Mouse (Mus musculus) liver, embryonic 13.5 days (tissue): ENCODE results near the gene Ptprs. TPM values are rescaled to one million over a fixed set of nuclear protein-coding genes. Genes with fewer than 3 reads are reported as not detected.
A peak's percentile ranks its signal among the peaks of the same experiment; 100 is the strongest.

ENCODE experiments used
- ATAC-seq: fragments of 200-750 bp; cut with Nextera tagmentation; 2 replicates; pipeline ENCODE4 v1.8.0; 2017; ENCODE audit warnings: low read depth, mild to moderate bottlenecking, moderate number of reproducible peaks, moderate library complexity
- DNase-seq: peaks from one replicate; pipeline ENCODE4 v3.0.0; 2022
- H3K27ac ChIP-seq: fragments of 300-500 bp; sonication (generic); 2 replicates; pipeline ENCODE4 v1.5.1; 2015; ENCODE audit warnings: moderate library complexity, mild to moderate bottlenecking, inconsistent platforms
- H3K27me3 ChIP-seq: fragments of 300-500 bp; sonication (generic); 2 replicates; pipeline ENCODE4 v1.6.1; 2015; ENCODE audit warnings: mild to moderate bottlenecking, inconsistent platforms
- H3K36me3 ChIP-seq: fragments of 300-500 bp; sonication (generic); 2 replicates; pipeline ENCODE4 v1.6.1; 2015; ENCODE audit warnings: mild to moderate bottlenecking, inconsistent platforms
- H3K4me1 ChIP-seq: fragments of 300-500 bp; sonication (generic); replicated peaks from 2 replicates; pipeline ENCODE4 v1.6.1; 2015; ENCODE audit warnings: inconsistent platforms
- H3K4me2 ChIP-seq: fragments of 300-500 bp; sonication (generic); 2 replicates; pipeline ENCODE4 v1.6.1; 2015; ENCODE audit warnings: inconsistent platforms, mild to moderate bottlenecking, moderate library complexity
- H3K4me3 ChIP-seq: fragments of 300-500 bp; sonication (generic); replicated peaks from 2 replicates; pipeline ENCODE4 v1.5.1; 2015; ENCODE audit warnings: mild to moderate bottlenecking, inconsistent platforms
- H3K9ac ChIP-seq: fragments of 300-500 bp; sonication (generic); 2 replicates; pipeline ENCODE4 v1.6.1; 2015; ENCODE audit warnings: mild to moderate bottlenecking, inconsistent platforms
- H3K9me3 ChIP-seq: fragments of 300-500 bp; sonication (generic); replicated peaks from 2 replicates; pipeline ENCODE4 v1.6.1; 2016; ENCODE audit warnings: inconsistent platforms
- WGBS: fragments of 180-500 bp; shearing (Covaris S2); methylation state at CpG from one replicate; pipeline ENCODE4 v1.1.7; 2015; ENCODE audit not compliant: insufficient replicate concordance; 5-methylcytosine and 5-hydroxymethylcytosine counted together
- microRNA-seq: library from miRNA; unstranded; fragments of <30 nt; microRNA quantifications from one replicate; pipeline ENCODE4, GENCODE M21; 2016
- polyA plus RNA-seq: library from polyadenylated mRNA; unstranded; fragments of >200 nt; fragmentation: Nextera tagmentation; extraction: Ambion mirVana; gene quantifications from 2 replicates; pipeline ENCODE4 v1.2.1, GENCODE M21; 2015

Ptprs gene
- polyA plus RNA-seq, 1 experiment from 2014 or later, result 6.2 TPM

DNA sequence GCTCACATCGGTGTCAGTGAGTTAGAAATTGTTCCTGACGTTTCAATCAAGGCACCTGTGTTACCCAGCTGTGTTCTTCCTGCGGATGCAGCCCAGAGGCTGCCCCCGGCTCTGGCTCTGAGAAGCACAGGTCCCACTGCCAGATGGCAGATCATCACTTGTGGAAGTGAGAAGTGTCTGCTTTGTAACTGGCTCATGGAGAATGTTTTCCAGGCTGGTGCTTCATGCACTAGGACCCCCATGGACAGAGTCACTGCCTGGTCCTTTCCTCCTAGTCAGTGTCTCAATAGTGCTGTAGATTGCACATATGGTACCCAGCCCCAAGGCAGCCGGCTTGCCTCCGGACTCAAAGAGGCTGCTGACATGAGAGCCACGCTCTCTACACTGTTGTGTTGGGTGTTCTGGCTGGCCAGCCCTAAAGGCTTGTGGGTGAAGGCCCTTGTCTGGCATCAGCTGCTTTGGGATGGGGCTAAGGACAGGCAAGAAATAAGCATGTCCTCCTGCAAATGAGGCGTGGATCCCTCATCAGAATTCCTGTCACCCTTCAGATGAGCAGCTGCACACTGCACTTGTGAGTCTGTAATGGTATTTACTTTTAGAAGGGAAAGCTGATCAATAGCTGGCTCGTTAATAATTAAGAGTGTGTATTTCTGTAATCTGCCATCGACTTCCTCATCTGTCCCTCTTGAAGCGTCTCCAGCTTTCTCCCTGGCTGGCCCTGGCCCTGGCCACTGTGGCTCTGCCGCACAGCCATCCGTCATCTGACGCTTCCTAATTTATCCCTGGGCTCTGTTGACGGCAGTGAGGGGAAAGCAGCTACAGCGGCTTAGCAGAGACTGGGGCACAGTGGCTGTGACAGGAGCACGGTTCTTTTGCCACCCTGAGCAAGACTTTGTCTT, 102.9 kb downstream of the Ptprs start:
- WGBS, result 71% methylated on average over 17 of the region's 17 CpGs
- peaks cover 6% of the 10 kb centered on the region for H3K4me1 ChIP-seq
- H3K4me2 ChIP-seq, result no peak overlapping the region
- DNase-seq, result no peak
- H3K27ac ChIP-seq, result no peak overlapping the region
- no peaks in the 10 kb centered on the region for H3K9me3 ChIP-seq
- ATAC-seq, result no peak
- no peak overlapping the region for H3K4me3 ChIP-seq
- no peak overlapping the region for H3K9ac ChIP-seq
- H3K27me3 ChIP-seq, result no peaks in the 10 kb centered on the region
- H3K36me3 ChIP-seq, result peaks cover 21% of the 10 kb centered on the region; the same call in 1 of the 2 replicates

DNA sequence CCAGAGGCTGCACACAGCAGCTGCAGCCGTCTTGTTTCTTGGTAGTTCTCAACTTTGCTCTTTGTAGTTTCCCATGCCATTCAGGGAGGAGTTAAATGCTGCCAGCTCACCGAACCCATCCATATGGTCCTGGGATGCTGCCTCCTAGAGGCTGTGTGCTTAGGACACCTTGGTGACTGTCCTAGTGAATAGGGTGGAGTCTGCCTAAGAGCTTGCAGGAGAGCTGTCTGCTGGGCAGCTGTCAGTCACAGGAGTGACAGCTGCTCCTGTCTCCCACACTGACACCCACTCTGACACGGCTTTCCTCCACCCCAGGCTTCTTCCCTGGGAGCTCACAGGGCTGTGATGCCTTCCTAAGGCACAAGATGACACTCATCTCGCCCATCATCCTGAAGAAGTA, 104.2 kb downstream of the Ptprs start:
- Histone ChIP-seq H3K9ac (no peak overlapping the region), H3K27ac (no peak overlapping the region), H3K4me1 (peaks cover 6% of the 10 kb centered on the region), H3K4me2 (no peak overlapping the region), H3K36me3 (peaks cover 16% of the 10 kb centered on the region; the same call in 1 of the 2 replicates), H3K9me3 (no peaks in the 10 kb centered on the region), H3K27me3 (no peaks in the 10 kb centered on the region), H3K4me3 (no peak overlapping the region)
- DNase-seq (no peak), ATAC-seq (no peak)
- WGBS, result 61% methylated on average over 4 of the region's 4 CpGs

DNA sequence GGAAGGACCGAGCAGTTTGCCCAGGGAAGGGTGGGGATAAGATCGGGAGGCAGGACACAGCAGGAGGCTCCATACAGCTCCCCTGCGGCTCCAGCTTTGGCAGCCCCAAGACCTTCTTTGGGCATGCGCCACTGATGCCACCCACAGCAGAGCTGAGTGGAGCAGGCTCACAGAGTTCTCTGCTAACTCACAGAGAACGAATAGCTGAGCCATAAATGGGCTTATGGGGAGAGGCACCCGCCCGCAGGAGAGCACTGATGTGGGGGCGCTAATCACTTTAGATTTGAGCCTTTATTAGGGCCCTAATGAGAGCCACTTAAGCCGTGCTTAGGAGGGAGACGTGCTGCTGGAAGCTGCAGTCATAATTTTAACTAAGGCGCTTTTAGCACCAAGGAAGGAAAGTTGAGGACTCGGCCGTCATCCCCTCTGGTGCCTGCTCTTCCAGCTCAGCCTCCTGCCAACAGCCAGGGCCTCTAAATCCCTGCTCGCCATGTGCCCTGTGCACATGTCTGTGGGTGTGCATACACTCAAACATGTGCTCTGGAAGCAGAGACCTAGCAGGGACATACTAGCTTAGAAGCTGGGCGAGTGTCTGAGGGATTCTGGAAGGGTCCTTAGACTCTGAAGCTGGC, 105.1 kb downstream of the Ptprs start:
- Histone ChIP-seq H3K36me3 (peaks cover 12% of the 10 kb centered on the region; the same call in 1 of the 2 replicates), H3K27ac (no peak overlapping the region), H3K27me3 (no peaks in the 10 kb centered on the region), H3K4me2 (no peak overlapping the region), H3K4me3 (no peak overlapping the region), H3K4me1 (peaks cover 6% of the 10 kb centered on the region), H3K9me3 (no peaks in the 10 kb centered on the region), H3K9ac (no peak overlapping the region)
- 77% methylated on average over 15 of the region's 15 CpGs for WGBS
- DNase-seq, result no peak
- ATAC-seq, result no peak

DNA sequence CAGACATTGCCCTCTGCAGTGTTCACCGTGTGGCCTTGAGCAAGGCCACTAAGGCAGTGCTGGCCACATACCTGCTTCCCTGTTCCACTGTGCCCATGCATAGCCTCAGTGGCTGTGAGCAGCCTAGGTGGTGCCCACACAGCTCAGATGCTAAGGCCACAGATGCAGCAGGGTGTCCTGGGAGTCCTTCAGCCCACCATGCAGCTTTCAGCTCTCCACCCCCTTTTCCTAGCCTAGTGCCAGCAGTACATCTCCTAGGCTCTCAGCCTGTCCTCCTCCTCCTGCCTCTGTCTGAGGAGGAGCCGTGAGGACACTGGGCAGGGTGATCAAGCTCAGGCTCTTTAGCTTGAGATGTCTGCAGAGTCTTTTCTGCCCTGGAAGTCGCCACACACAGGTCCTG, 106.2 kb downstream of the Ptprs start:
- no peak overlapping the region for H3K4me2 ChIP-seq
- DNase-seq, result no peak
- WGBS, result 82% methylated on average over 3 of the region's 3 CpGs
- H3K36me3 ChIP-seq, result peaks cover 2% of the 10 kb centered on the region; the same call in 1 of the 2 replicates
- H3K27me3 ChIP-seq, result no peaks in the 10 kb centered on the region
- ATAC-seq, result no peak
- no peaks in the 10 kb centered on the region for H3K9me3 ChIP-seq
- peaks cover 12% of the 10 kb centered on the region for H3K4me1 ChIP-seq
- H3K9ac ChIP-seq, result no peak overlapping the region
- H3K27ac ChIP-seq, result no peak overlapping the region; the same call in 1 of the 2 replicates
- no peak overlapping the region for H3K4me3 ChIP-seq

DNA sequence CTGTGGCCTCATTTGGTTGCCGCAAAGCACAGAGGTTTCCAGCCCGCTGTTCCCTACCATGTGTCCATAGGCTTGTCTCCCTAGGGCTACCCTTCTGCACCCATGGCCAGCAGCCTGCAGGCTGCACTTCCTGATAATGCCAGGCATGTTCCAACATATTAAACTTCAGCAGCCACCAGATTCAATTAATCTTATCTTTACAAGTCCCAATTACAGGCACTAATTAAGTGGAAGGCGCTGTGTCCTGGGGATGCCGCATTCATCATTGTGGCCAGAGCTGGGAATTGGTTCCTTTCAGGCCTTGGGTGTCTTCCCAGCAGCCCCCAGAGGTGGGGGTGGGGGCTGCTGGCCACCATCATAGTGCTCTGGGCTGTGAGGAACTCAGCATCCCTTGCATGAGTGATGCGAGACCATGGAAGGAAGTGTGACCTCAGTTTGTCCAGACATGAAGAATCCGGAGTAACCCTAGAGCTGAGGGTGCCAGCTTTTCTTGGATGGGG, 107.9 kb downstream of the Ptprs start:
- H3K4me3 ChIP-seq, result no peak overlapping the region
- no peaks in the 10 kb centered on the region for H3K9me3 ChIP-seq
- ATAC-seq (no peak), DNase-seq (no peak)
- peaks cover 2% of the 10 kb centered on the region; the same call in 1 of the 2 replicates for H3K36me3 ChIP-seq
- no peak overlapping the region for H3K4me2 ChIP-seq
- WGBS, result 83% methylated on average over 6 of the region's 6 CpGs
- H3K4me1 ChIP-seq, result peaks cover 11% of the 10 kb centered on the region
- H3K9ac ChIP-seq, result no peak overlapping the region
- H3K27me3 ChIP-seq, result no peaks in the 10 kb centered on the region
- H3K27ac ChIP-seq, result no peak overlapping the region

DNA sequence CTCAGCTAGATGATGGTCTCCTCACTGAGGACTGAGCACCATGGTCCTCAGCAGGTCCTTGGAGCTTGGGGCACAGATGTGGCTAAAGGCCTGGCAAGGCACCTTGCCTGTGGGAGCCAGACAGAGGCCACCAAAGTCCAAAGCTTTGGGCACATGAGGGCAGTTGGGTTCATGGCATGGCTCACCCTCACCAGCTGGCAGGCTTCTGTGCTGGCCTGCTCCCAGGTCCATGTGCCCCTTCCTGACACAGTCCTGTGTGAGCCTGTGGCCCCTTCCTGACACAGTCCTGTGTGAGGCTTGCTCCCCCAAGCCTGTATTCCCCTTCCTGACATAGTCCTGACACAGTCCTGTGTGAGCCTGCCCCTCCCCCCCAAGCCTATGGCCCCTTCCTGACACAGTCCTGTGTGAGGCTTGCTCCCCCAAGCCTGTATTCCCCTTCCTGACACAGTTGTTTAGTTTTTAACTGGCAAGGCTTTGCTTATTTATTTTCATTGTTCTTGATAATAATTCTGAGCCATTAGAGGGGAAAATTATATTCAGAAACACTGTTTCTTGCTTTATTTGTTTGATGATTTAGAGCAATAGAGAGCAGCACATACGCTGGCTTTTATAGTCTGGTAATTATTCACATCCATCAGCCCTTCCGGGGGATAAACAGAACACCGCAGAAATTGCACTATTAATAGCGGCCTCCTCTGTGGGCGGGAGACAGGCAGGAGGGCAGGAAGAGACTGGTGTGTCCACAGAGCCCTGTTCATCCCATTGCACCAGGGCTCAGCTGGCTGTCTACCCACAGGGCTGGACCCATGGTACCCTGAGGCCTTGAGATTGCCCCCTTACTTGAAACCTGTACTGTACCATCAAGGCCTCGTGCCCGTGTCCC, 110.3 kb downstream of the Ptprs start:
- no peak overlapping the region for H3K27ac ChIP-seq
- H3K9me3 ChIP-seq, result no peaks in the 10 kb centered on the region
- no peaks in the 10 kb centered on the region for H3K27me3 ChIP-seq
- ATAC-seq, result peak; percentile 45; the same call in 1 of the 2 replicates
- peaks cover 2% of the 10 kb centered on the region; the same call in 1 of the 2 replicates for H3K36me3 ChIP-seq
- no peak overlapping the region for H3K9ac ChIP-seq
- peaks cover 6% of the 10 kb centered on the region for H3K4me1 ChIP-seq
- no peak for DNase-seq
- no peak overlapping the region for H3K4me2 ChIP-seq
- H3K4me3 ChIP-seq, result no peak overlapping the region
- WGBS, result 57% methylated on average over 7 of the region's 7 CpGs

Small RNA genes within 50 kb of the gene (microRNA-seq; reads per million reads assigned to microRNA genes)
- not detected for gene Mir6977

Other genes with a start within 250 kb of the Ptprs start
- gene Fem1a, start 219.7 kb downstream of the Ptprs start, polyA plus RNA-seq, result 6.1 and 7.1 TPM in 2 replicates
- 2.3 and 2.7 TPM in 2 replicates for gene Ticam1, start 199.7 kb downstream of the Ptprs start, polyA plus RNA-seq
- 24.9 and 27.1 TPM in 2 replicates for gene Plin3, start 183.6 kb downstream of the Ptprs start, polyA plus RNA-seq
- not detected in 2 replicates for gene Arrdc5, start 176.2 kb downstream of the Ptprs start, polyA plus RNA-seq
- 121 and 131 TPM in 2 replicates for gene Uhrf1, start 173.2 kb downstream of the Ptprs start, polyA plus RNA-seq
- gene Kdm4b, start 150.4 kb downstream of the Ptprs start, polyA plus RNA-seq, result 6.1 and 7.1 TPM in 2 replicates
- not detected in 2 replicates for gene Znrf4, start 35.9 kb upstream of the Ptprs start, polyA plus RNA-seq
- gene Gm20219, start 77.9 kb upstream of the Ptprs start, polyA plus RNA-seq, result 0.08 and 0.14 TPM in 2 replicates
- gene Safb2, start 108.1 kb upstream of the Ptprs start, polyA plus RNA-seq, result 37.5 and 40.7 TPM in 2 replicates
- 44.4 and 59.7 TPM in 2 replicates for gene Safb, start 108.3 kb upstream of the Ptprs start, polyA plus RNA-seq
- 157 and 167 TPM in 2 replicates for gene 2410015M20Rik, start 133.3 kb upstream of the Ptprs start, polyA plus RNA-seq
- 1,217 and 1,404 TPM in 2 replicates for gene Rpl36, start 136.9 kb upstream of the Ptprs start, polyA plus RNA-seq
- gene Lonp1, start 150.4 kb upstream of the Ptprs start, polyA plus RNA-seq, result 41.0 and 42.2 TPM in 2 replicates
- gene Catsperd, start 151.7 kb upstream of the Ptprs start, polyA plus RNA-seq, result 0.37 and 0.64 TPM in 2 replicates
- gene Ranbp3, start 196.8 kb upstream of the Ptprs start, polyA plus RNA-seq, result 49.6 and 50.8 TPM in 2 replicates
- gene Ndufa11, start 241.3 kb upstream of the Ptprs start, polyA plus RNA-seq, result 229 and 268 TPM in 2 replicates
- gene Vmac, start 241.5 kb upstream of the Ptprs start, polyA plus RNA-seq, result 2.6 and 3.2 TPM in 2 replicates